Mouse (Mus musculus): ENCODE measurements around the gene Sulf2.

GRCm38 (mm10) chr2:166051421-166051820 lies 104.0 kb downstream of the Sulf2 start:
- TF ChIP-seq POLR2A (IDR thresholded peaks at IDR 0.05; ENCODE audit: borderline replicate concordance, control insufficient read depth, low read depth, low read length) (no peak), CTCF (IDR thresholded peaks at IDR 0.05; ENCODE audit: control insufficient read depth, insufficient read depth, low read length) (no peak)
